In genomic region chr7:74377909-74378308, GRCm38 (mm10) we compare ENCODE assay signal across 25 mouse cellular contexts.
A peak's percentile ranks its signal among the peaks of the same experiment; 100 is the strongest.
DNase-seq lines count a peak whose midpoint lies in the region; ATAC-seq and TF ChIP-seq lines count a peak whose summit lies in the region.
"Had no signal": no experiment of that assay in that cellular context is flagged by ENCODE, and none has a peak within 500 bp of the region (broad histone marks: within the 10 kb centered on the region; RNA-seq: fewer than 3 reads in every experiment).

No protein-coding gene starts in this region.

- TF ChIP-seq EP300 in MEL (IDR thresholded peaks at IDR 0.05; ENCODE audit: low read depth in 1 of 2, low read length in 2 of 2): no peak
- TF ChIP-seq EP300 in stomach, postnatal 0 days (optimal IDR thresholded peaks at IDR 0.05): no peak

- no peak for TF ChIP-seq CTCF in MEL (IDR thresholded peaks at IDR 0.05 in 2 of 3, conservative IDR thresholded peaks at IDR 0.05 in 1 of 3; ENCODE audit: control insufficient read depth in 1 of 3, insufficient read depth in 1 of 3, low read depth in 2 of 3, low read length in 3 of 3, poor library complexity in 1 of 3, severe bottlenecking in 1 of 3)
- no peak for TF ChIP-seq CTCF in stomach, postnatal 0 days (IDR thresholded peaks at IDR 0.05; ENCODE audit: low read depth)
- TF ChIP-seq CTCF in cerebellum, adult 2 months (IDR thresholded peaks at IDR 0.05; ENCODE audit: borderline replicate concordance, insufficient read depth, low read depth, low read length): no peak

- no peaks in the 10 kb centered on the region for H3K79me2 ChIP-seq in MEL (ENCODE audit: control insufficient read depth, insufficient read depth, low read length, poor library complexity)

- H3K27ac ChIP-seq in embryonic facial prominence, embryonic 11.5 days (replicated peaks; ENCODE audit: low read depth, low read length): no peak overlapping the region
- no peak overlapping the region for H3K27ac ChIP-seq in embryonic facial prominence, embryonic 10.5 days (replicated peaks)
- no peak overlapping the region for H3K27ac ChIP-seq in MEL (ENCODE audit: control insufficient read depth, low read depth, low read length)
- H3K27ac ChIP-seq in embryonic facial prominence, embryonic 14.5 days (replicated peaks; ENCODE audit: low read depth, low read length): no peak overlapping the region
- no peak overlapping the region for H3K27ac ChIP-seq in stomach, postnatal 0 days (replicated peaks)
- no peak overlapping the region for H3K27ac ChIP-seq in cerebellum, adult 2 months (ENCODE audit: insufficient read depth, low read length)
- H3K27ac ChIP-seq: forebrain, embryonic 13.5 days; heart, adult 2 months; heart, embryonic 15.5 days; hindbrain, embryonic 10.5 days; hindbrain, embryonic 15.5 days had no signal

- no peak for TF ChIP-seq RAD21 in MEL (IDR thresholded peaks at IDR 0.05; ENCODE audit: low read depth, low read length)

- 49% methylated on average over 10 of the region's 10 CpGs for WGBS in embryonic facial prominence, embryonic 11.5 days
- WGBS in embryonic facial prominence, embryonic 10.5 days: 53% methylated on average over 10 of the region's 10 CpGs
- WGBS in embryonic facial prominence, embryonic 14.5 days: 35% methylated on average over 10 of the region's 10 CpGs
- WGBS in stomach, postnatal 0 days: 84% methylated on average over 10 of the region's 10 CpGs
- 91% methylated on average over 10 of the region's 10 CpGs for WGBS in cerebellum, adult 2 months

- H3K27me3 ChIP-seq in embryonic facial prominence, embryonic 11.5 days (ENCODE audit: control insufficient read depth, insufficient read depth, low read length): no peaks in the 10 kb centered on the region
- H3K27me3 ChIP-seq in embryonic facial prominence, embryonic 10.5 days (replicated peaks; ENCODE audit: low read depth, poor library complexity, severe bottlenecking): 0 out of 2 replicates have a peak, but pooled peaks cover 4% of the 10 kb centered on the region
- H3K27me3 ChIP-seq in MEL (ENCODE audit: control insufficient read depth in 1 of 2, insufficient read depth in 2 of 2, low read length in 2 of 2): no peaks in the 10 kb centered on the region
- no peaks in the 10 kb centered on the region for H3K27me3 ChIP-seq in embryonic facial prominence, embryonic 14.5 days (replicated peaks; ENCODE audit: control insufficient read depth, insufficient read depth, low read length)
- no peaks in the 10 kb centered on the region for H3K27me3 ChIP-seq in stomach, postnatal 0 days (ENCODE audit: control insufficient read depth, insufficient read depth, low read length)
- no peaks in the 10 kb centered on the region for H3K27me3 ChIP-seq in cerebellum, adult 2 months (ENCODE audit: control insufficient read depth, insufficient read depth, low read length)
- H3K27me3 ChIP-seq: forebrain, embryonic 13.5 days; heart, embryonic 15.5 days had no signal

- TF ChIP-seq POLR2A in MEL (IDR thresholded peaks at IDR 0.05; ENCODE audit: control insufficient read depth in 1 of 2, insufficient read depth in 1 of 2, low read depth in 1 of 2, low read length in 2 of 2, poor library complexity in 1 of 2): no peak
- no peak for TF ChIP-seq POLR2A in cerebellum, adult 2 months (IDR thresholded peaks at IDR 0.05; ENCODE audit: borderline replicate concordance, insufficient read depth, low read length)

- peak; percentile 30 for DNase-seq in embryonic facial prominence, embryonic 11.5 days (ENCODE audit: low spot score)
- no peak for DNase-seq in embryonic facial prominence, embryonic 10.5 days (ENCODE audit: low spot score)
- peak; percentile 25 for DNase-seq in MEL (ENCODE audit: low read depth, low spot score)
- DNase-seq in embryonic facial prominence, embryonic 14.5 days (ENCODE audit: low spot score): no peak
- no peak for DNase-seq in stomach, postnatal 0 days (ENCODE audit: low spot score)
- no peak for DNase-seq in cerebellum, adult 2 months
- DNase-seq in spleen, adult 18-20 months: no peak
- DNase-seq: adrenal gland, adult 2 months; adrenal gland, postnatal 36 days; B cell, adult 2 months; cerebellum, adult 8-10 months; cerebellum, postnatal 14 days; forebrain, postnatal 0 days; heart, adult 2 months; heart, postnatal 14 days; kidney, adult 11 months had no signal

- no peaks in the 10 kb centered on the region for H3K9me3 ChIP-seq in embryonic facial prominence, embryonic 11.5 days (replicated peaks; ENCODE audit: control insufficient read depth, low read length)
- no peaks in the 10 kb centered on the region for H3K9me3 ChIP-seq in embryonic facial prominence, embryonic 10.5 days
- H3K9me3 ChIP-seq in MEL (replicated peaks; ENCODE audit: insufficient read depth, low read length): no peaks in the 10 kb centered on the region
- no peaks in the 10 kb centered on the region for H3K9me3 ChIP-seq in embryonic facial prominence, embryonic 14.5 days (ENCODE audit: control insufficient read depth, low read length)
- H3K9me3 ChIP-seq in stomach, postnatal 0 days (ENCODE audit: control insufficient read depth, low read length): no peaks in the 10 kb centered on the region
- H3K9me3 ChIP-seq: forebrain, embryonic 13.5 days; heart, embryonic 15.5 days; hindbrain, embryonic 10.5 days; hindbrain, embryonic 15.5 days had no signal

- H3K9ac ChIP-seq in embryonic facial prominence, embryonic 11.5 days (replicated peaks; ENCODE audit: low read length): no peak overlapping the region
- H3K9ac ChIP-seq in MEL (ENCODE audit: control insufficient read depth, low read depth, low read length, poor library complexity, severe bottlenecking): no peak overlapping the region
- no peak overlapping the region for H3K9ac ChIP-seq in embryonic facial prominence, embryonic 14.5 days (ENCODE audit: low read depth, low read length)
- no peak overlapping the region for H3K9ac ChIP-seq in stomach, postnatal 0 days (ENCODE audit: low read length)
- H3K9ac ChIP-seq: forebrain, embryonic 13.5 days; forebrain, postnatal 0 days; heart, embryonic 15.5 days; hindbrain, embryonic 15.5 days had no signal

- no peak overlapping the region for H3K4me2 ChIP-seq in embryonic facial prominence, embryonic 11.5 days (ENCODE audit: low read depth, low read length)
- H3K4me2 ChIP-seq in embryonic facial prominence, embryonic 14.5 days (ENCODE audit: low read depth, low read length): peak overlapping the region; percentile 30
- H3K4me2 ChIP-seq in stomach, postnatal 0 days (replicated peaks; ENCODE audit: low read depth): no peak overlapping the region
- H3K4me2 ChIP-seq: forebrain, embryonic 13.5 days; heart, embryonic 11.5 days; heart, embryonic 15.5 days; hindbrain, embryonic 15.5 days had no signal

- no peak for ATAC-seq in embryonic facial prominence, embryonic 11.5 days (replicated peaks; ENCODE audit: insufficient number of reproducible peaks, low FRiP score, low TSS enrichment, low read depth)
- ATAC-seq in embryonic facial prominence, embryonic 14.5 days (ENCODE audit: low read depth): no peak
- peak; percentile 35 to 49; a peak in 2 of 4 replicates for ATAC-seq in hematopoietic stem cell, adult 5-6 weeks (replicated peaks in 1 of 2; ENCODE audit: insufficient read depth in 1 of 2, low FRiP score in 2 of 2, low TSS enrichment in 1 of 2, low read depth in 1 of 2, poor library complexity in 2 of 2, severe bottlenecking in 2 of 2)
- ATAC-seq in stomach, postnatal 0 days (ENCODE audit: low FRiP score, low TSS enrichment): no peak
- ATAC-seq: CD4-positive, CD25-positive, alpha-beta regulatory T cell, adult 4 months; forebrain, embryonic 13.5 days; inflammation-experienced regulatory T-cells, adult 6 months had no signal

- H3K4me1 ChIP-seq in embryonic facial prominence, embryonic 11.5 days (ENCODE audit: control insufficient read depth, insufficient read depth, low read length): no peaks in the 10 kb centered on the region
- H3K4me1 ChIP-seq in embryonic facial prominence, embryonic 10.5 days: peaks cover 24% of the 10 kb centered on the region
- H3K4me1 ChIP-seq in MEL (ENCODE audit: control insufficient read depth in 1 of 2, insufficient read depth in 2 of 2, low read length in 2 of 2): peaks cover 0 to under 1% of the 10 kb centered on the region in 2 experiments; a peak in 1 of 4 replicates
- H3K4me1 ChIP-seq in embryonic facial prominence, embryonic 14.5 days (ENCODE audit: control insufficient read depth, insufficient read depth, low read length): peaks cover 26% of the 10 kb centered on the region
- H3K4me1 ChIP-seq in stomach, postnatal 0 days (replicated peaks; ENCODE audit: control insufficient read depth, insufficient read depth): 0 out of 2 replicates have a peak, but pooled peaks cover 3% of the 10 kb centered on the region
- peaks cover 40% of the 10 kb centered on the region for H3K4me1 ChIP-seq in cerebellum, adult 2 months (ENCODE audit: control insufficient read depth, insufficient read depth, low read length)
- H3K4me1 ChIP-seq: hindbrain, embryonic 10.5 days; hindbrain, embryonic 15.5 days had no signal

- no peaks in the 10 kb centered on the region for H3K36me3 ChIP-seq in embryonic facial prominence, embryonic 11.5 days (replicated peaks; ENCODE audit: control insufficient read depth, insufficient read depth, low read depth, low read length)
- no peaks in the 10 kb centered on the region for H3K36me3 ChIP-seq in embryonic facial prominence, embryonic 10.5 days (replicated peaks)
- no peaks in the 10 kb centered on the region for H3K36me3 ChIP-seq in MEL (ENCODE audit: control insufficient read depth in 1 of 2, insufficient read depth in 2 of 2, low read length in 2 of 2)
- H3K36me3 ChIP-seq in embryonic facial prominence, embryonic 14.5 days (ENCODE audit: control insufficient read depth, insufficient read depth, low read length): no peaks in the 10 kb centered on the region
- no peaks in the 10 kb centered on the region for H3K36me3 ChIP-seq in stomach, postnatal 0 days (ENCODE audit: control insufficient read depth, insufficient read depth, low read length)
- H3K36me3 ChIP-seq: G1E; heart, embryonic 15.5 days; hindbrain, embryonic 10.5 days; hindbrain, embryonic 15.5 days had no signal

- H3K4me3 ChIP-seq in embryonic facial prominence, embryonic 11.5 days (ENCODE audit: low read depth, low read length): no peak overlapping the region
- H3K4me3 ChIP-seq in embryonic facial prominence, embryonic 10.5 days: no peak overlapping the region
- no peak overlapping the region for H3K4me3 ChIP-seq in MEL (ENCODE audit: control insufficient read depth in 1 of 2, insufficient read depth in 1 of 2, low read depth in 2 of 2, low read length in 2 of 2)
- H3K4me3 ChIP-seq in embryonic facial prominence, embryonic 14.5 days (ENCODE audit: low read depth, low read length): no peak overlapping the region
- H3K4me3 ChIP-seq in stomach, postnatal 0 days (ENCODE audit: low read depth, low read length): no peak overlapping the region
- no peak overlapping the region for H3K4me3 ChIP-seq in cerebellum, adult 2 months (replicated peaks; ENCODE audit: insufficient read depth, low read depth, low read length)
- H3K4me3 ChIP-seq: forebrain, embryonic 13.5 days; heart, adult 2 months; heart, embryonic 15.5 days; hindbrain, embryonic 10.5 days; hindbrain, embryonic 15.5 days had no signal

TF ChIP-seq in MEL, 35 proteins besides CTCF, POLR2A, EP300 and RAD21 (continues in another document):
- TF ChIP-seq E2F4 (IDR thresholded peaks at IDR 0.05; ENCODE audit: borderline replicate concordance, low read depth, low read length): no peak
- TF ChIP-seq MXI1 (IDR thresholded peaks at IDR 0.05; ENCODE audit: low read depth, low read length): no peak
- TF ChIP-seq JUND (IDR thresholded peaks at IDR 0.05; ENCODE audit: low read depth, low read length): no peak
- TF ChIP-seq ZNF384 (IDR thresholded peaks at IDR 0.05; ENCODE audit: low read depth, low read length): no peak

Comparison
In these comparisons a context has a peak if more than half of its experiments do, and no peak if none do; other contexts are left out.
1. DNase-seq: peak in embryonic facial prominence, embryonic 11.5 days (single experiment) and MEL (single experiment); none in embryonic facial prominence, embryonic 10.5 days (single experiment), embryonic facial prominence, embryonic 14.5 days (single experiment), stomach, postnatal 0 days (single experiment), cerebellum, adult 2 months (0 of 2) and spleen, adult 18-20 months (0 of 2).
2. ATAC-seq: peak in hematopoietic stem cell, adult 5-6 weeks (2 of 2); none in embryonic facial prominence, embryonic 11.5 days (single experiment), embryonic facial prominence, embryonic 14.5 days (single experiment) and stomach, postnatal 0 days (single experiment).